Mouse (Mus musculus) liver, postnatal 0 days (tissue): ENCODE measurements around the gene Gdf15.

Experiments used
- CTCF ChIP-seq: sonication (generic); IDR thresholded peaks from 2 replicates; pipeline ENCODE4 v1.5.1; 2016; ENCODE audit warnings: antibody characterized with exemption, low read depth
- EP300 ChIP-seq: IDR thresholded peaks from 2 replicates; pipeline ENCODE4 v1.6.1; 2016; ENCODE audit warnings: antibody characterized with exemption, low read depth, mild to moderate bottlenecking

DNA sequence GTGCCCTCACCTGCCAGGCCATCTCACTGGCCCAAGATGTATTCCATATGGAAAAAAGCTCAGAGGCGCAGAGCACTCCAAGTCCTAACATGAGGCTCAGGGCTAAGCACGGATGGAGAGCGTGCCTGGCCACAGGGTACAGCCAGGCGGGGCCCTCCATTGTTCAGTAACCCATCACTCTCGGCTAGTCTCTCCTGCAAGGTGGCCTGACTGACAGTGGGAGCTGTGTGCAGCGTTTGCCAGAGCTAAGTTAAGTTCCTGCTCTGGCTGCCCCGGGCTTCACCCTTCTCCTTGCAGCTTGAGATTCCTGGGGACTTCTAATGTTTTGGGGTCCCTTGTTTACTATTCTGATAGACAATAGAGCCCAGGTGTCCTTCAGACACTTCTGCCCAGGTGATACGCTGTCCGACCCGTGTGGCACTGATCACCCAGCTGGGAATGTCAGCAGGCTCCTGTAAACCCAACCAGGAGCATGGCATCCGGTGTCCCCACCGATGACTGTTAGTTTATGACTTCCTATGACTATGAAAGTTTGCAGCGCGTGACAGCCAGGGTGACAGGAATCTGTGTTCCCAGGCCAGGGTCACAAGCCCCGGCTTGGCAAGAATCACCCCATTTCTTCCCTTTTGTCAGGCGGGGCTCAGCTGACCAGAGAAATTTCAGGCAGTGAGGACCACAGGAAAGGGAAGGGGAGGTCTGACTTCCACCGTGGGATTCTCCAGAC lies 13.4 kb upstream of the Gdf15 start:
- no peak for TF ChIP-seq EP300
- TF ChIP-seq CTCF: no peak
